ENCODE assay signal across 25 mouse cellular contexts in genomic region chr6:99784285-99784684, GRCm38 (mm10). TPM values are rescaled to one million over a fixed set of nuclear protein-coding genes. Genes with fewer than 3 reads are reported as not detected.
DNase-seq lines count a peak whose midpoint lies in the region; ATAC-seq and TF ChIP-seq lines count a peak whose summit lies in the region.
"Had no signal": no experiment of that assay in that cellular context is flagged by ENCODE, and none has a peak within 500 bp of the region (broad histone marks: within the 10 kb centered on the region; RNA-seq: fewer than 3 reads in every experiment).

No protein-coding gene starts in this region.

- H3K36me3 ChIP-seq in forebrain, embryonic 11.5 days (ENCODE audit: control insufficient read depth, insufficient read depth, low read length), result no peaks in the 10 kb centered on the region
- H3K36me3 ChIP-seq in forebrain, embryonic 10.5 days (replicated peaks), result no peaks in the 10 kb centered on the region
- no peaks in the 10 kb centered on the region for H3K36me3 ChIP-seq in forebrain, embryonic 16.5 days (ENCODE audit: control insufficient read depth, insufficient read depth)
- H3K36me3 ChIP-seq in liver, embryonic 11.5 days (ENCODE audit: control insufficient read depth, insufficient read depth, low read length), result no peaks in the 10 kb centered on the region
- H3K36me3 ChIP-seq: embryonic facial prominence, embryonic 10.5 days; hindbrain, embryonic 15.5 days; midbrain, embryonic 10.5 days had no signal

- intact Hi-C loops in left cerebral cortex, postnatal 4 days (cut with DNase I), result no loop called here

- no peak for ATAC-seq in forebrain, embryonic 11.5 days (replicated peaks; ENCODE audit: low FRiP score)
- peak; percentile 83 for ATAC-seq in forebrain, embryonic 16.5 days
- no peak for ATAC-seq in liver, embryonic 11.5 days (replicated peaks; ENCODE audit: low FRiP score)
- ATAC-seq: activated CD4-positive, CD25-positive, alpha-beta regulatory T cell, adult 4 months; liver, postnatal 0 days; lung, postnatal 0 days had no signal

- H3K27me3 ChIP-seq in forebrain, embryonic 11.5 days (ENCODE audit: control insufficient read depth, insufficient read depth, low read length), result no peaks in the 10 kb centered on the region
- no peaks in the 10 kb centered on the region for H3K27me3 ChIP-seq in forebrain, embryonic 10.5 days (ENCODE audit: poor library complexity, severe bottlenecking)
- no peaks in the 10 kb centered on the region for H3K27me3 ChIP-seq in forebrain, embryonic 16.5 days (replicated peaks; ENCODE audit: control insufficient read depth, insufficient read depth, low read length)
- no peaks in the 10 kb centered on the region; the same call in 1 of the 2 replicates for H3K27me3 ChIP-seq in liver, embryonic 11.5 days (replicated peaks; ENCODE audit: control insufficient read depth, insufficient read depth, low read length)
- H3K27me3 ChIP-seq: hindbrain, embryonic 15.5 days had no signal

- H3K9me3 ChIP-seq in forebrain, embryonic 11.5 days (ENCODE audit: control insufficient read depth, low read length), result no peaks in the 10 kb centered on the region
- no peaks in the 10 kb centered on the region for H3K9me3 ChIP-seq in forebrain, embryonic 10.5 days
- H3K9me3 ChIP-seq in forebrain, embryonic 16.5 days (ENCODE audit: control insufficient read depth, low read length), result no peaks in the 10 kb centered on the region
- H3K9me3 ChIP-seq in liver, embryonic 11.5 days (ENCODE audit: control insufficient read depth, low read length), result no peaks in the 10 kb centered on the region
- H3K9me3 ChIP-seq: embryonic facial prominence, embryonic 10.5 days; hindbrain, embryonic 15.5 days; midbrain, embryonic 10.5 days had no signal

- H3K27ac ChIP-seq in forebrain, embryonic 11.5 days (ENCODE audit: low read depth, low read length), result no peak overlapping the region
- no peak overlapping the region for H3K27ac ChIP-seq in forebrain, embryonic 10.5 days
- peak overlapping the region; percentile 68 for H3K27ac ChIP-seq in forebrain, embryonic 16.5 days (ENCODE audit: low read length)
- no peak overlapping the region for H3K27ac ChIP-seq in liver, embryonic 11.5 days (ENCODE audit: low read depth, low read length)
- H3K27ac ChIP-seq: embryonic facial prominence, embryonic 10.5 days; hindbrain, embryonic 15.5 days; midbrain, embryonic 10.5 days had no signal

- WGBS in forebrain, embryonic 11.5 days, result 38% methylated on average over 8 of the region's 8 CpGs
- WGBS in forebrain, embryonic 10.5 days, result 56% methylated on average over 8 of the region's 8 CpGs
- WGBS in forebrain, embryonic 16.5 days, result 6% methylated on average over 8 of the region's 8 CpGs
- WGBS in liver, embryonic 11.5 days, result 77% methylated on average over 8 of the region's 8 CpGs

- no peak overlapping the region for H3K4me3 ChIP-seq in forebrain, embryonic 11.5 days (ENCODE audit: low read depth, low read length)
- H3K4me3 ChIP-seq in forebrain, embryonic 10.5 days, result no peak overlapping the region
- no peak overlapping the region for H3K4me3 ChIP-seq in forebrain, embryonic 16.5 days (replicated peaks; ENCODE audit: low read length)
- no peak overlapping the region for H3K4me3 ChIP-seq in liver, embryonic 11.5 days (ENCODE audit: low read depth, low read length)
- H3K4me3 ChIP-seq: embryonic facial prominence, embryonic 10.5 days; hindbrain, embryonic 15.5 days; midbrain, embryonic 10.5 days had no signal

- TF ChIP-seq CTCF in brain, embryonic 14.5 days (IDR thresholded peaks at IDR 0.05; ENCODE audit: borderline replicate concordance, extremely low read depth, insufficient read depth, insufficient read length), result no peak

- peak; percentile 20 for DNase-seq in forebrain, embryonic 11.5 days (ENCODE audit: low spot score)
- no peak for DNase-seq in forebrain, embryonic 10.5 days (ENCODE audit: extremely low spot score, low spot score)
- peak; percentile 35 for DNase-seq in layer of hippocampus, adult 9-11 months
- no peak for DNase-seq in layer of hippocampus, adult 9-10 months (ENCODE audit: low spot score)
- peak; percentile 79 for DNase-seq in brain, embryonic 14.5 days (ENCODE audit: low read depth)
- no peak for DNase-seq in left cerebral cortex, postnatal 4 days
- no peak for DNase-seq in liver, embryonic 11.5 days (ENCODE audit: low spot score)
- DNase-seq: adrenal gland, adult 8-10 months; cerebellum, adult 9-10 months; gastrocnemius, postnatal 36 days; kidney, adult 9 months; kidney, postnatal 25 days; liver, postnatal 0 days had no signal

- no peak for TF ChIP-seq POLR2A in brain, embryonic 14.5 days (IDR thresholded peaks at IDR 0.05; ENCODE audit: borderline replicate concordance, extremely low read depth, insufficient read depth, insufficient read length, poor library complexity, severe bottlenecking)

- no peak overlapping the region for H3K9ac ChIP-seq in forebrain, embryonic 11.5 days (ENCODE audit: low read length)
- no peak overlapping the region for H3K9ac ChIP-seq in forebrain, embryonic 16.5 days (replicated peaks; ENCODE audit: low read depth, low read length)
- no peak overlapping the region for H3K9ac ChIP-seq in liver, embryonic 11.5 days (ENCODE audit: low read depth, low read length)
- H3K9ac ChIP-seq: hindbrain, embryonic 15.5 days; liver, postnatal 0 days had no signal

- no peaks in the 10 kb centered on the region for H3K4me1 ChIP-seq in forebrain, embryonic 11.5 days (replicated peaks; ENCODE audit: control insufficient read depth, insufficient read depth, low read length)
- peaks cover 10% of the 10 kb centered on the region for H3K4me1 ChIP-seq in forebrain, embryonic 10.5 days
- H3K4me1 ChIP-seq in forebrain, embryonic 16.5 days (replicated peaks; ENCODE audit: control insufficient read depth, insufficient read depth, low read length), result peaks cover 15% of the 10 kb centered on the region
- H3K4me1 ChIP-seq in liver, embryonic 11.5 days (replicated peaks; ENCODE audit: control insufficient read depth, insufficient read depth, low read length), result no peaks in the 10 kb centered on the region
- H3K4me1 ChIP-seq: hindbrain, embryonic 15.5 days had no signal

- no peak overlapping the region for H3K4me2 ChIP-seq in forebrain, embryonic 11.5 days (ENCODE audit: low read depth, low read length, severe bottlenecking)
- H3K4me2 ChIP-seq in forebrain, embryonic 16.5 days (ENCODE audit: low read length), result no peak overlapping the region
- H3K4me2 ChIP-seq in liver, embryonic 11.5 days, result no peak overlapping the region
- H3K4me2 ChIP-seq: hindbrain, embryonic 15.5 days had no signal

RNA-seq across cellular contexts. Expression of gene Prok2, which starts 58.1 kb away (rescaled TPM):
- 1.2 and 2.0 TPM in 2 replicates for polyA plus RNA-seq in forebrain, embryonic 11.5 days (2014; fragmentation: Nextera tagmentation; extraction: Ambion mirVana)
- polyA plus RNA-seq in forebrain, embryonic 10.5 days (2016; fragmentation: Nextera tagmentation; extraction: Ambion mirVana), result 0.73 and 1.2 TPM in 2 replicates
- polyA plus RNA-seq in brain, embryonic 14.5 days (2012; rRNA removed), result 0.06 and 0.46 TPM in 2 replicates
- polyA plus RNA-seq in forebrain, embryonic 16.5 days (2015; fragmentation: Nextera tagmentation; extraction: Ambion mirVana), result 2.3 and 3.7 TPM in 2 replicates
- total RNA-seq in left cerebral cortex, postnatal 4 days (2021), result 1 to 10 TPM in 1 of 2 experiments, under 1 TPM in 1; 0.78 to 2.7 TPM
- not detected in 2 replicates for polyA plus RNA-seq in liver, embryonic 11.5 days (2014; fragmentation: Nextera tagmentation; extraction: Ambion mirVana)
- total RNA-seq: adrenal gland, adult 8-10 months; gastrocnemius, adult 18-20 months; gastrocnemius, postnatal 36 days; heart, adult 8-10 months; heart, postnatal 25 days; liver, adult 2 months had no signal
- polyA plus RNA-seq: activated CD4-positive, CD25-positive, alpha-beta regulatory T cell, adult 4 months; heart, embryonic 14.5 days; intestine, embryonic 14.5 days; liver, adult 2 months; midbrain, embryonic 10.5 days had no signal

Comparison
In these comparisons a context has a peak if more than half of its experiments do, and no peak if none do; other contexts are left out.
1. DNase-seq: peak in forebrain, embryonic 11.5 days (single experiment), layer of hippocampus, adult 9-11 months (single experiment) and brain, embryonic 14.5 days (single experiment); none in forebrain, embryonic 10.5 days (single experiment), layer of hippocampus, adult 9-10 months (single experiment), left cerebral cortex, postnatal 4 days (single experiment) and liver, embryonic 11.5 days (single experiment).